Mouse (Mus musculus): Measurements from ENCODE around the gene Ctc1. TPM values are rescaled to one million over a fixed set of nuclear protein-coding genes. Genes with fewer than 3 reads are reported as not detected.

Gene Ctc1
- total and polyA plus RNA-seq, 2 experiments from 2014 or later = 18.6 to 40.0 TPM

DNA sequence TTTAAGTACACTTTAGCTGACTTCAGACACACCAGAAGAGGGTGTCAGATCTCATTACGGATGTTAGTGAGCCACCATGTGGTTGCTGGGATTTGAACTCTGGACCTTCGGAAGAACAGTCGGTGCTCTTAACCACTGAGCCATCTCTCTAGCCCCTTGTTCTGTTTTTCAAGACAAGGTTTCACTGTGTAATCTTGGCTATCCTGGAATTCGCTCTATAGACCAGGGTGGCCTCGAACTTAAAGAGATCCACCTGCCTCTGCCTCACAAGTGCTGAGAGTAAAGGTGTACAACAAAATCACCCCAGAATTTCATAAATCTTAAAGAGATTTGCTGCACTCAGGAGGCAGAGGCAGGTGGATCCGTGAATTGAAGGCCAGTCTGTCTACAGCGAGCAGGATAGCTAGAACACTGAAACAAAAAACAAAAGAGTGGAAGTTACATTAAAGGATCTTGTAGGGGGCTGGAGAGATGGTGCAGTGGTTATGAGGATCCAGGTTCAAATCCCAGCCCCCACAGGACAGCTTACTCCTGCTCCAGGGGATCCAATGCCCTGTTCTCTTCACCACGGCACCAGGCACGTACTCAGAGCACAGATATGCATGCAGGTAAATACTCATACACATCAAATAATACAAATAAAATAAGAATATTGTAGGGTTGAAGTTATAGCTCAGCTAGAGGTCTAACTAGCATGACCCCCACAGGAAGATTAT is 60.2 kb downstream of the Ctc1 start:
- Histone ChIP-seq H3K9ac (replicated peaks; ENCODE audit: low read depth, low read length) (no peak overlapping the region; the same call in 1 of the 2 replicates), H3K4me2 (ENCODE audit: low read depth, low read length) (no peak overlapping the region), H3K4me3 (ENCODE audit: low read depth, low read length) (no peak overlapping the region), H3K36me3 (replicated peaks; ENCODE audit: control insufficient read depth, insufficient read depth, low read length) (no peaks in the 10 kb centered on the region), H3K27me3 (ENCODE audit: control insufficient read depth, insufficient read depth, low read length) (no peaks in the 10 kb centered on the region), H3K27ac (ENCODE audit: low read depth) (peak overlapping the region; percentile 34), H3K9me3 (replicated peaks; ENCODE audit: control insufficient read depth, low read length) (no peaks in the 10 kb centered on the region), H3K4me1 (ENCODE audit: control insufficient read depth, insufficient read depth) (peaks cover 14% of the 10 kb centered on the region; the same call in 1 of the 2 replicates)
- DNase-seq (ENCODE audit: low spot score) (peak; percentile 4), ATAC-seq (ENCODE audit: insufficient read depth, low read depth) (no peak)
- WGBS = 61% methylated on average over 8 of the region's 9 CpGs
- no peak for TF ChIP-seq CTCF (IDR thresholded peaks at IDR 0.05; ENCODE audit: low read depth)
- TF ChIP-seq EP300 (IDR thresholded peaks at IDR 0.05; ENCODE audit: low read depth) = no peak

DNA sequence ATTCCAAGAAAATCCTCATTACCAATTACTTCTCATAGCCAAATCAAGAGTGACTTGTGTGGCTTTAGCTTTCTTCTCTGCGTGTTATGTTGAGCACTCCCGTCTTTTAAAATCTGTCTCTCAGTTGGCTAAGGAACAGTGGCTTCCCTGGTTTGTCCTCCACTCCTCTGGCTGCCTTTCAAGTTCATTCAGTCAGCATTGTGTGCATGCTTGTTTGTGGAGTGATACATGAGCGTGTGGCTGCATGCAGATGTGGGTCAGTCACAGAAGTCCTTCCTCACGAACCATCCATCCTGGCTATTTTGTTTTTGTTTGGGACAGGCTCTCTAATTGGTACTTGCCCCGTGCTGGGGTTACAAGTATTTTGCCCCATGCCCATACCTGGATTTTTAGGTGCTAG is 60.9 kb downstream of the Ctc1 start:
- H3K36me3 ChIP-seq (replicated peaks; ENCODE audit: control insufficient read depth, insufficient read depth, low read length) = no peaks in the 10 kb centered on the region
- H3K4me3 ChIP-seq (ENCODE audit: low read depth, low read length) = no peak overlapping the region
- H3K27ac ChIP-seq (ENCODE audit: low read depth) = peak overlapping the region; percentile 34
- ATAC-seq (ENCODE audit: insufficient read depth, low read depth) (no peak), DNase-seq (ENCODE audit: low spot score) (no peak)
- no peaks in the 10 kb centered on the region for H3K9me3 ChIP-seq (replicated peaks; ENCODE audit: control insufficient read depth, low read length)
- no peak overlapping the region for H3K9ac ChIP-seq (replicated peaks; ENCODE audit: low read depth, low read length)
- WGBS = 49% methylated on average over 5 of the region's 5 CpGs
- no peak for TF ChIP-seq CTCF (IDR thresholded peaks at IDR 0.05; ENCODE audit: low read depth)
- TF ChIP-seq EP300 (IDR thresholded peaks at IDR 0.05; ENCODE audit: low read depth) = no peak
- H3K4me1 ChIP-seq (ENCODE audit: control insufficient read depth, insufficient read depth) = peaks cover 9% of the 10 kb centered on the region; the same call in 1 of the 2 replicates
- H3K4me2 ChIP-seq (ENCODE audit: low read depth, low read length) = no peak overlapping the region
- H3K27me3 ChIP-seq (ENCODE audit: control insufficient read depth, insufficient read depth, low read length) = no peaks in the 10 kb centered on the region

DNA sequence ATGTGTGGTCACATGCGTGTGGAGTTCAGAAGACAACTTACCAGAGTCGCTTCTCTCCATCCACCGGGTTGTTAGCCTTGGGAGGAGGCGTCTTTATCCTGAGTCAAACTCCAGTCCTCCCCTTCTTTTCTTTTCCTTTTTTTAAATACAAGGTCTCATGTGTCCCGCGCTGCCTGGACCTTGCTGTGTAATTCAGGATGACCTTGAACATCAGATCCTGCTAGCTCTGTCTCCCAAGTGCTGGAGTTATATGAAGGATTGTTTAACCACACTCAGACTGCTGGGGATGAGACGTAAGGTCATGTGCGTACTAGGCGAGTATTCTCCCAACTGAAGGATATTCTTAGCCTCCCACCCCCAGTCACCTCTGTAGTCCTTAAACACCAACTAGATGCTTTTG is 61.6 kb downstream of the Ctc1 start:
- WGBS = 72% methylated on average over 9 of the region's 9 CpGs
- ATAC-seq (ENCODE audit: insufficient read depth, low read depth) = no peak

DNA sequence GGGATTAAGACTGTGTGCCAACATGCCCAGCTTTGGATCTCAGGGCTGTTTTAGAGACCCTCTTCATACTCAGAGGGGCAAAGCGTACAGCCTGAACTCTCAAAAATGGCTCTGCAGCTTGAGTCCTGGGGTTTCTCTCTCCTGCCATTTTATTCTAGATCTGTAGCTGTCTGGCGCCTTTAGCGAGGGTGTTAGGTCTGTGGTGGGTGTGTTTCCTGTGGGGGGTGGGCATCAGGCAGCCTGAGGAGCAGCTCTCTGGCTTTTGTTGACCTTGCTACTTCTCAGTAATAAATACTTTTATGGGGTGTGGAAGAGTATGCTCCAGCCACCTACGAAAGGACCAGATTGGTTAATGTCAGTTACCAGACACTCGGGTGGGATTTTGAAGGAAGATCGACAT is 62.3 kb downstream of the Ctc1 start:
- Histone ChIP-seq H3K4me2 (ENCODE audit: low read depth, low read length) (no peak overlapping the region), H3K4me3 (ENCODE audit: low read depth, low read length) (no peak overlapping the region), H3K27me3 (ENCODE audit: control insufficient read depth, insufficient read depth, low read length) (no peaks in the 10 kb centered on the region), H3K36me3 (replicated peaks; ENCODE audit: control insufficient read depth, insufficient read depth, low read length) (no peaks in the 10 kb centered on the region), H3K9ac (replicated peaks; ENCODE audit: low read depth, low read length) (no peak overlapping the region), H3K9me3 (replicated peaks; ENCODE audit: control insufficient read depth, low read length) (no peaks in the 10 kb centered on the region), H3K27ac (ENCODE audit: low read depth) (no peak overlapping the region), H3K4me1 (ENCODE audit: control insufficient read depth, insufficient read depth) (peaks cover 9% of the 10 kb centered on the region; the same call in 1 of the 2 replicates)
- WGBS = 86% methylated on average over 6 of the region's 6 CpGs
- TF ChIP-seq CTCF (IDR thresholded peaks at IDR 0.05; ENCODE audit: low read depth) = no peak
- no peak for TF ChIP-seq EP300 (IDR thresholded peaks at IDR 0.05; ENCODE audit: low read depth)
- no peak for DNase-seq (ENCODE audit: low spot score)
- no peak for ATAC-seq (ENCODE audit: insufficient read depth, low read depth)

More for the DNA sequence above, 61.6 kb downstream of the Ctc1 start:
- no peak overlapping the region for H3K4me3 ChIP-seq (ENCODE audit: low read depth, low read length)
- no peak overlapping the region for H3K4me2 ChIP-seq (ENCODE audit: low read depth, low read length)
- TF ChIP-seq CTCF (IDR thresholded peaks at IDR 0.05; ENCODE audit: low read depth) (no peak), EP300 (IDR thresholded peaks at IDR 0.05; ENCODE audit: low read depth) (no peak)
- no peak overlapping the region for H3K9ac ChIP-seq (replicated peaks; ENCODE audit: low read depth, low read length)
- H3K27me3 ChIP-seq (ENCODE audit: control insufficient read depth, insufficient read depth, low read length) = no peaks in the 10 kb centered on the region
- H3K27ac ChIP-seq (ENCODE audit: low read depth) = no peak overlapping the region
- DNase-seq (ENCODE audit: low spot score) = no peak
- peaks cover 9% of the 10 kb centered on the region; the same call in 1 of the 2 replicates for H3K4me1 ChIP-seq (ENCODE audit: control insufficient read depth, insufficient read depth)
- H3K36me3 ChIP-seq (replicated peaks; ENCODE audit: control insufficient read depth, insufficient read depth, low read length) = no peaks in the 10 kb centered on the region
- H3K9me3 ChIP-seq (replicated peaks; ENCODE audit: control insufficient read depth, low read length) = no peaks in the 10 kb centered on the region

DNA sequence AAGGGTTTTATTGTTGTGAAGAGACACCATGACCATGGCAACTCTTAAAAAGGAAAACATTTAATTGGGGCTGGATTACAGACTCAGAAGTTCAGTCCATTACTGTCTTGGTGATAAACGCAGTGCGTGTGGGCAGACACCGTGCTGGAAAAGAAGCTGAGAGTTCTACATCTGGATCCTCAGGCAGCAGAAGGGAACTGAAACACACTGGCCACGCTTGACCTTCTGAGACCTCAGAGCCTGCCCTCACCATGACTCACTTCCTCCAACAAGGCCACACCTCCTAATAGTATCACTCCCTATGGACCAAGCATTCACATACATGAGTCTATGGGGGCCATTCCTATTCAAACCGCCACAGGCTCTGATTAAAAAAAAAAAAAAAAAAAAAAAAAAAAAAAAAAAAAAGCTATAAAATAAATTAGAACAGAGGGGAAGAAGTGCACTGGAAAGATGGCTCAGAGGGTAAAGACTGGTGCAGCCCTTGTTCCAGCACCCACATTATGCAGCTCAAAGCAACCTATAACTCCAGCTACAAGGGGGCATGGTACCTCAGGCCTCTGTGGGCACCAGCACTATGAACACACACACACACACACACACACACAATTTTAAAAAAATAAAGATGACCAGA is 63.2 kb downstream of the Ctc1 start:
- ATAC-seq (ENCODE audit: insufficient read depth, low read depth) (peak; percentile 48; the same call in 1 of the 2 replicates), DNase-seq (ENCODE audit: low spot score) (peak; percentile 46)
- no peaks in the 10 kb centered on the region for H3K9me3 ChIP-seq (replicated peaks; ENCODE audit: control insufficient read depth, low read length)
- H3K9ac ChIP-seq (replicated peaks; ENCODE audit: low read depth, low read length) = no peak overlapping the region
- no peak for TF ChIP-seq CTCF (IDR thresholded peaks at IDR 0.05; ENCODE audit: low read depth)
- peak overlapping the region; percentile 43; the same call in 1 of the 2 replicates for H3K27ac ChIP-seq (ENCODE audit: low read depth)
- H3K4me3 ChIP-seq (ENCODE audit: low read depth, low read length) = no peak overlapping the region
- no peaks in the 10 kb centered on the region for H3K27me3 ChIP-seq (ENCODE audit: control insufficient read depth, insufficient read depth, low read length)
- H3K36me3 ChIP-seq (replicated peaks; ENCODE audit: control insufficient read depth, insufficient read depth, low read length) = no peaks in the 10 kb centered on the region
- peaks cover 9% of the 10 kb centered on the region; the same call in 1 of the 2 replicates for H3K4me1 ChIP-seq (ENCODE audit: control insufficient read depth, insufficient read depth)
- H3K4me2 ChIP-seq (ENCODE audit: low read depth, low read length) = no peak overlapping the region
- 54% methylated on average over 5 of the region's 5 CpGs for WGBS

Measured in heart, postnatal 0 days (tissue).